Mouse (Mus musculus): ENCODE measurements around the gene Higd2a. TPM values are rescaled to one million over a fixed set of nuclear protein-coding genes. Genes with fewer than 3 reads are reported as not detected.
A peak's percentile ranks its signal among the peaks of the same experiment; 100 is the strongest.

The Higd2a gene
- 260 TPM in 2 replicates for polyA plus RNA-seq (2015; fragmentation: Nextera tagmentation; extraction: Ambion mirVana)

- peak within 1 kb of the TSS; percentile 83 for H3K27ac ChIP-seq (ENCODE audit: low read length)
- H3K9ac ChIP-seq (ENCODE audit: low read depth, low read length) = peak within 1 kb of the TSS; percentile 93
- ATAC-seq = peak; percentile 98
- peaks cover 14% of the 10 kb centered on the region for H3K4me1 ChIP-seq (ENCODE audit: control insufficient read depth, insufficient read depth, low read length)
- H3K9me3 ChIP-seq (ENCODE audit: control insufficient read depth, low read length) = no peaks in the 10 kb centered on the region
- peaks cover 4% of the 10 kb centered on the region; the same call in 1 of the 2 replicates for H3K36me3 ChIP-seq (ENCODE audit: control insufficient read depth, insufficient read depth, low read length)
- peak within 1 kb of the TSS; percentile 68 for H3K4me2 ChIP-seq (ENCODE audit: low read depth, low read length)
- H3K27me3 ChIP-seq (replicated peaks; ENCODE audit: control insufficient read depth, insufficient read depth, low read length) = no peaks in the 10 kb centered on the region
- H3K4me3 ChIP-seq (ENCODE audit: low read length) = peak within 1 kb of the TSS; percentile 93
- WGBS = under 1% methylated on average over 51 of the region's 51 CpGs
These were observed at the start of gene Higd2a, which contains the start of gene Nop16 for GRCm38 (mm10) chr13:54589996-54590951. Higd2a (plus strand) TSS chr13:54590207. Nop16 (minus strand) TSS chr13:54590090.

- H3K9me3 ChIP-seq (ENCODE audit: control insufficient read depth, low read length) = no peaks in the 10 kb centered on the region
- WGBS = 87% methylated on average over 7 of the region's 7 CpGs
- no peak overlapping the region for H3K4me3 ChIP-seq (ENCODE audit: low read length)
- H3K27ac ChIP-seq (ENCODE audit: low read length) = no peak overlapping the region
- H3K27me3 ChIP-seq (replicated peaks; ENCODE audit: control insufficient read depth, insufficient read depth, low read length) = no peaks in the 10 kb centered on the region
- H3K9ac ChIP-seq (ENCODE audit: low read depth, low read length) = no peak overlapping the region
- H3K36me3 ChIP-seq (ENCODE audit: control insufficient read depth, insufficient read depth, low read length) = peaks cover 9% of the 10 kb centered on the region; the same call in 1 of the 2 replicates
- ATAC-seq = no peak
- no peaks in the 10 kb centered on the region for H3K4me1 ChIP-seq (ENCODE audit: control insufficient read depth, insufficient read depth, low read length)
- no peak overlapping the region for H3K4me2 ChIP-seq (ENCODE audit: low read depth, low read length)
These were observed 42.0 kb upstream of the Higd2a start for GRCm38 (mm10) chr13:54548036-54548435.

DNA sequence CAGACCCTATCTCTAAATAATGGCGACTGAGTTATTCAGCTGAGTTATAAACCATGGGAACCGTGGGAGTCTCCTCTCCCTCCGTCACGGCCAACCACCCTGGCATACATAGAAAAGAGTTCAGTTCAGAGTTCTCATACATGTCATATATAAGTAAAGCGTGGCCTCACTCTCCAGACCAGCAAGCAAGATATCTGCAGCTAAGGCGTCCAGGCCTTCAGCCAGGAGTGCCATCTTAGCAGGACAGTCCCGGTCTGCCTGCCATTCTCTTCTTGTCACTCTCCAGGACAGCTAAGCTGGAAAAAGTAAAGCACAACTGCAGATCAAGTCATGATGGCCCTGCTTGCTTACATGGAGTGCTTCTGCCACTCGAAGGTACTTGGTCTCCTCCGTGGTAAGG, 33.8 kb upstream of the Higd2a start:
- H3K4me2 ChIP-seq (ENCODE audit: low read depth, low read length) = no peak overlapping the region
- no peak overlapping the region for H3K9ac ChIP-seq (ENCODE audit: low read depth, low read length)
- no peak overlapping the region for H3K4me3 ChIP-seq (ENCODE audit: low read length)
- WGBS = 89% methylated on average over 9 of the region's 9 CpGs
- no peaks in the 10 kb centered on the region for H3K27me3 ChIP-seq (replicated peaks; ENCODE audit: control insufficient read depth, insufficient read depth, low read length)
- H3K4me1 ChIP-seq (ENCODE audit: control insufficient read depth, insufficient read depth, low read length) = no peaks in the 10 kb centered on the region
- no peak overlapping the region for H3K27ac ChIP-seq (ENCODE audit: low read length)
- peaks cover 26% of the 10 kb centered on the region for H3K36me3 ChIP-seq (ENCODE audit: control insufficient read depth, insufficient read depth, low read length)
- ATAC-seq = no peak
- H3K9me3 ChIP-seq (ENCODE audit: control insufficient read depth, low read length) = no peaks in the 10 kb centered on the region

DNA sequence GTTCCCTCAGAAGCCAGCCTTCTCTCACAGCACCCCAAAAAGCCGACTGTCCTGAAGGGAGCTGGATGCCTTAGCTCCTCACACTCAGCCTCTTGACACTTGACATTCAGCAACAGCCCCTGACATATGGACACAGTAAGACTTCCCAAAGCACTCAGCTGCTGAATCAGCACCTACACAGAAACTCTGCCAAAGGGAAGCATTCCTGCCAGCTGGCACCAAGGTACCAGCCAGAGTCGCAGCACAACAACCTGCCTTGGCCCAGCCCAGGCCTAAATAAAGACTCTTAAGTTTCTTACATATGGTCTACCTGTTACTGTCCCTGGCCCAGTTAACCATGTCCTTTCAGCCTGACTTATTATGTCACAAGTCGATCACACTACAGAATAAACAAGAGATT, 33.2 kb upstream of the Higd2a start:
- no peaks in the 10 kb centered on the region for H3K27me3 ChIP-seq (replicated peaks; ENCODE audit: control insufficient read depth, insufficient read depth, low read length)
- H3K36me3 ChIP-seq (ENCODE audit: control insufficient read depth, insufficient read depth, low read length) = peaks cover 26% of the 10 kb centered on the region
- H3K4me2 ChIP-seq (ENCODE audit: low read depth, low read length) = no peak overlapping the region
- no peaks in the 10 kb centered on the region for H3K9me3 ChIP-seq (ENCODE audit: control insufficient read depth, low read length)
- no peak overlapping the region for H3K4me3 ChIP-seq (ENCODE audit: low read length)
- no peak for ATAC-seq
- H3K27ac ChIP-seq (ENCODE audit: low read length) = no peak overlapping the region
- no peak overlapping the region for H3K9ac ChIP-seq (ENCODE audit: low read depth, low read length)
- 87% methylated on average over 3 of the region's 3 CpGs for WGBS
- no peaks in the 10 kb centered on the region for H3K4me1 ChIP-seq (ENCODE audit: control insufficient read depth, insufficient read depth, low read length)

DNA sequence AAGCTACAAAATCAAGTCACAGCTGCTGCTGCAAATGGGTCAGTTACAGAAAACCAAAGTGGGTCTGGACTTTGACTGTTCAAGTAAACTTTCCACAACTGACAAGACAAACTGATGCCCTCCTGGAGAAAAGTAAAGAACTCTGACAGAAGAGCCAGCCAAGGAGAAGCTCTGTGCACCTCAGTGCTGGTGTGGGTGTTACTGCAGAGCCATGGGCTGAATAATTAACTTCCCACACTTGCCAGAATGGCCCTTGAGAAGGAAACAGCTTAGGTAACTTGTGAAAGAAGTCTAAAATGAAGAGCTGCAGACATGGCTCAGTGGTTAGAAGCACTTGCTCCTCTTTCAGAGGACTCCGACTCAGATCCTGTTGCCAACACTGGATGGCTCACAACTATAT, 32.4 kb upstream of the Higd2a start:
- H3K4me1 ChIP-seq (ENCODE audit: control insufficient read depth, insufficient read depth, low read length) = no peaks in the 10 kb centered on the region
- no peaks in the 10 kb centered on the region for H3K9me3 ChIP-seq (ENCODE audit: control insufficient read depth, low read length)
- no peak for ATAC-seq
- no peak overlapping the region for H3K4me2 ChIP-seq (ENCODE audit: low read depth, low read length)
- 97% methylated on average over 1 of the region's 1 CpGs for WGBS
- no peaks in the 10 kb centered on the region for H3K27me3 ChIP-seq (replicated peaks; ENCODE audit: control insufficient read depth, insufficient read depth, low read length)
- no peak overlapping the region for H3K4me3 ChIP-seq (ENCODE audit: low read length)
- peaks cover 27% of the 10 kb centered on the region for H3K36me3 ChIP-seq (ENCODE audit: control insufficient read depth, insufficient read depth, low read length)
- H3K9ac ChIP-seq (ENCODE audit: low read depth, low read length) = no peak overlapping the region
- no peak overlapping the region for H3K27ac ChIP-seq (ENCODE audit: low read length)

GRCm38 (mm10) chr13:54559656-54560055, 30.4 kb upstream of the Higd2a start:
- H3K4me2 ChIP-seq (ENCODE audit: low read depth, low read length) = no peak overlapping the region
- H3K27me3 ChIP-seq (replicated peaks; ENCODE audit: control insufficient read depth, insufficient read depth, low read length) = no peaks in the 10 kb centered on the region
- H3K4me3 ChIP-seq (ENCODE audit: low read length) = no peak overlapping the region
- peaks cover 27% of the 10 kb centered on the region for H3K36me3 ChIP-seq (ENCODE audit: control insufficient read depth, insufficient read depth, low read length)
- H3K27ac ChIP-seq (ENCODE audit: low read length) = no peak overlapping the region
- no peak overlapping the region for H3K9ac ChIP-seq (ENCODE audit: low read depth, low read length)
- no peak for ATAC-seq
- WGBS = 96% methylated on average over 2 of the region's 2 CpGs
- no peaks in the 10 kb centered on the region for H3K9me3 ChIP-seq (ENCODE audit: control insufficient read depth, low read length)
- peaks cover 7% of the 10 kb centered on the region for H3K4me1 ChIP-seq (ENCODE audit: control insufficient read depth, insufficient read depth, low read length)

GRCm38 (mm10) chr13:54560608-54561007, 29.4 kb upstream of the Higd2a start:
- ATAC-seq = no peak
- WGBS = 93% methylated on average over 7 of the region's 7 CpGs

DNA sequence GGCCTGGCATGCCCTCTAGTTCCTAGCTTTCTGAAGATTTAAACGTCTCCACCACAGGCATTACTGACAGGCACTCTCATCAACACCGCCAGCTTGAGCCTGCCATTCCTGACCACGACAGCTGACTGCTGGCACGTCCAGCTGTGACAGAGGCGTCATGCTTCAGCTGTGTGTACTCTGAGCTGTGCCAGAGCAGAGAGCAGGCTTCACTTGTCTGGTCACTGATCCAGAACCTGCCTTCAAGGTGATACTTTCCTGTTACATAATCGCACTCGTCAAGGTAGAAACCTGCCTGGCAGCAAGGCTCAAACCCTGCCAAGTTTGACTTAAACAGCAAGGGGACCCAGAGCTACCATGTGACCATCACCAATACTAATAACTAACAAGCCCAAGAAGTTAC, 27.4 kb upstream of the Higd2a start:
- peaks cover 26% of the 10 kb centered on the region for H3K36me3 ChIP-seq (ENCODE audit: control insufficient read depth, insufficient read depth, low read length)
- H3K27ac ChIP-seq (ENCODE audit: low read length) = no peak overlapping the region
- H3K27me3 ChIP-seq (replicated peaks; ENCODE audit: control insufficient read depth, insufficient read depth, low read length) = no peaks in the 10 kb centered on the region
- ATAC-seq = no peak
- H3K9ac ChIP-seq (ENCODE audit: low read depth, low read length) = no peak overlapping the region
- 82% methylated on average over 7 of the region's 7 CpGs for WGBS
- H3K9me3 ChIP-seq (ENCODE audit: control insufficient read depth, low read length) = no peaks in the 10 kb centered on the region
- no peak overlapping the region for H3K4me2 ChIP-seq (ENCODE audit: low read depth, low read length)
- no peak overlapping the region for H3K4me3 ChIP-seq (ENCODE audit: low read length)
- peaks cover 7% of the 10 kb centered on the region for H3K4me1 ChIP-seq (ENCODE audit: control insufficient read depth, insufficient read depth, low read length)

More at GRCm38 (mm10) chr13:54560608-54561007, 29.4 kb upstream of the Higd2a start:
- peaks cover 7% of the 10 kb centered on the region for H3K4me1 ChIP-seq (ENCODE audit: control insufficient read depth, insufficient read depth, low read length)
- H3K4me3 ChIP-seq (ENCODE audit: low read length) = no peak overlapping the region
- H3K9ac ChIP-seq (ENCODE audit: low read depth, low read length) = no peak overlapping the region
- no peak overlapping the region for H3K4me2 ChIP-seq (ENCODE audit: low read depth, low read length)
- no peaks in the 10 kb centered on the region for H3K9me3 ChIP-seq (ENCODE audit: control insufficient read depth, low read length)
- no peaks in the 10 kb centered on the region for H3K27me3 ChIP-seq (replicated peaks; ENCODE audit: control insufficient read depth, insufficient read depth, low read length)
- no peak overlapping the region for H3K27ac ChIP-seq (ENCODE audit: low read length)
- peaks cover 27% of the 10 kb centered on the region for H3K36me3 ChIP-seq (ENCODE audit: control insufficient read depth, insufficient read depth, low read length)

DNA sequence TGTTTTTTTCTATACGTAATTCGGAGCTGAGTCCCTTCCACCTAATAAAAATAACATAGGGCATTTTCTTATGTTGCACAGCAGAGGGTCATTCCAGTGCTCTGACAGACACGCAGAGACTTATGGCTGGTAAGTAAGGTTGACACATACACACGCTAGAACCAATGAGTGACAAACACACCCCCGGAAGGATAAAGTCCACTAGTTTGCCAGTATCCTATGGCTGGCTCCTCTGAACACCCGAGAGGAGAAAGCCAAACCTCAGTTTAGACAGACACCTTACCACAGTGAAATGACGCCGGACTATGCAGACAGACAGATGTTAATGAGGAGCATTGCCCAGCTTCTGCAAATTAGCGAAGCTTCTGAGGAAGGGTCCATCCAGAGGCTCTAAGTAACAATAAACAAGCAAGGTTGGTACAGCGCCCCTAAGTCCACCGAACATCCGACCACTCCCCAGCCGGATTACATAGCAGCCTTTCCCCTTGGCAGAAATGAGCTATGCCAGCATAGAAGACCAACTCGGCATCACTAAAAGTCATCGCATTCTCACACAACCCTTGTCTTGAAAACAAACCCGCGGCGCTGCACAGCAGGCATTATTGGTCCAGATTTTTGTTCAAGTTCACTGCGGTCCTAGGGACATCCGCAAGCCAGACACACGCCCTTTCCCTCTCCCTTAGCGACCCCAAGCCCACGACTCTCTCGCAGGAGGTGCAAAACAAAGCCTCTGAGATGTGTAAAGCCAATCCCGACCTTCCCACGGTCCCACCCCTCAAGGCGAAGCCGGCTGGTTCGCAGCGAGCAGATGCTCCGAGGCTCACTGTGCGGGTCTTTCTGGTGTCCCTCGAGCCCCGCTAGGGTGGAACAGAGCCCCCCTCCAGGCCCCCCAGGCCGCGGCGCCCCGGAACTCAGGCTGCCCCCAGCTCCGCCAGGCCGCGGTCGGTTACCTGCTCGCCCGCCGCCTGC, 25.5 kb upstream of the Higd2a start:
- WGBS = 9% methylated on average over 45 of the region's 45 CpGs
- H3K36me3 ChIP-seq (ENCODE audit: control insufficient read depth, insufficient read depth, low read length) = peaks cover 14% of the 10 kb centered on the region; the same call in 1 of the 2 replicates
- peaks cover 7% of the 10 kb centered on the region for H3K4me1 ChIP-seq (ENCODE audit: control insufficient read depth, insufficient read depth, low read length)
- peak; percentile 61 for ATAC-seq
- peak overlapping the region; percentile 58; the same call in 1 of the 2 replicates for H3K27ac ChIP-seq (ENCODE audit: low read length)
- H3K27me3 ChIP-seq (replicated peaks; ENCODE audit: control insufficient read depth, insufficient read depth, low read length) = no peaks in the 10 kb centered on the region
- peak overlapping the region; percentile 80 for H3K4me2 ChIP-seq (ENCODE audit: low read depth, low read length)
- H3K4me3 ChIP-seq (ENCODE audit: low read length) = peak overlapping the region; percentile 95
- H3K9ac ChIP-seq (ENCODE audit: low read depth, low read length) = peak overlapping the region; percentile 97
- no peaks in the 10 kb centered on the region for H3K9me3 ChIP-seq (ENCODE audit: control insufficient read depth, low read length)
